Mouse (Mus musculus) midbrain, embryonic 12.5 days (tissue): ENCODE measurements around the gene 1810037I17Rik. TPM values are rescaled to one million over a fixed set of nuclear protein-coding genes. Genes with fewer than 3 reads are reported as not detected.

Experiments
- ATAC-seq: fragments of 200-750 bp; cut with Nextera tagmentation; 2 replicates; pipeline ENCODE4 v1.8.0; 2017; ENCODE audit warnings: low read depth, moderate TSS enrichment, moderate library complexity; ENCODE audit not compliant: low FRiP score
- H3K27ac ChIP-seq: fragments of 300-500 bp; sonication (generic); replicated peaks from 2 replicates; pipeline ENCODE4 v1.5.1; 2016; ENCODE audit warnings: mild to moderate bottlenecking
- H3K27me3 ChIP-seq: fragments of 300-500 bp; sonication (generic); 2 replicates; pipeline ENCODE4 v1.6.1; 2016; ENCODE audit warnings: mild to moderate bottlenecking
- H3K36me3 ChIP-seq: fragments of 300-500 bp; sonication (generic); 2 replicates; pipeline ENCODE4 v1.6.1; 2016
- H3K4me1 ChIP-seq: fragments of 300-500 bp; sonication (generic); 2 replicates; pipeline ENCODE4 v1.6.1; 2016
- H3K4me2 ChIP-seq: fragments of 300-500 bp; sonication (generic); replicated peaks from 2 replicates; pipeline ENCODE4 v1.6.1; 2016; ENCODE audit warnings: mild to moderate bottlenecking, moderate library complexity
- H3K4me3 ChIP-seq: fragments of 300-500 bp; sonication (generic); 2 replicates; pipeline ENCODE4 v1.5.1; 2016; ENCODE audit warnings: mild to moderate bottlenecking
- H3K9ac ChIP-seq: fragments of 300-500 bp; sonication (generic); replicated peaks from 2 replicates; pipeline ENCODE4 v1.6.1; 2016; ENCODE audit warnings: mild to moderate bottlenecking, moderate library complexity
- H3K9me3 ChIP-seq: fragments of 300-500 bp; sonication (generic); 2 replicates; pipeline ENCODE4 v1.6.1; 2016; ENCODE audit warnings: mild to moderate bottlenecking
- WGBS: fragments of 180-500 bp; shearing (Covaris S2); methylation state at CpG from one replicate; pipeline ENCODE4 v1.1.7; 2016; 5-methylcytosine and 5-hydroxymethylcytosine counted together
- polyA plus RNA-seq: library from polyadenylated mRNA; unstranded; fragments of >200 nt; fragmentation: Nextera tagmentation; extraction: Ambion mirVana; gene quantifications from 2 replicates; pipeline ENCODE4 v1.2.1, GENCODE M21; 2016

The 1810037I17Rik gene
- polyA plus RNA-seq, 1 experiment from 2014 or later = 94.5 TPM

DNA sequence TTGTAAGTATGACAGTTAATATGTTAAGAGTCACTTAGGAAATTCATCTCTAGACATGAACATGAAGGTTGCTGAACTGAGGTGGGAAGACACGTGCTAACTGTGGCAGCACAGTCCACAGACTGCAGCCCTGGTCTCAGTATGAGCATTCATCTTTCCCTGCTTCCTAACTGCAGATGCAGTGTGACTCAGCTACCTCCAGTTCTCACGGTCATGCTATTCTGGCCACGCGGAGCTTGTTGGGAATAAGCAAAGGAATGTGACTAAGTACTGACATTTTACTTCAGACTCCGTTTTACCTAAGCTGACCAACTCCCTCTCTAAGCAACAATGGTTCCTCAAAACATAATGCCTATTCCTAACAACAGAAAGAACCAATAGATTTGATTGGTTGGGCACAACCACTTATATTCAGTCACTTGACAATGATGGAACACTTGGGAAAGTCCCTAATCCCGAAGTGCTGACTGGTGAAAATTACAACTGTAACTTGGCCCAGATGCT, 19.4 kb downstream of the 1810037I17Rik start:
- Histone ChIP-seq H3K9me3 (no peaks in the 10 kb centered on the region), H3K4me1 (no peaks in the 10 kb centered on the region), H3K27ac (no peak overlapping the region), H3K4me3 (no peak overlapping the region), H3K27me3 (no peaks in the 10 kb centered on the region), H3K36me3 (no peaks in the 10 kb centered on the region), H3K9ac (no peak overlapping the region), H3K4me2 (no peak overlapping the region)
- 82% methylated on average over 6 of the region's 6 CpGs for WGBS
- no peak for ATAC-seq

DNA sequence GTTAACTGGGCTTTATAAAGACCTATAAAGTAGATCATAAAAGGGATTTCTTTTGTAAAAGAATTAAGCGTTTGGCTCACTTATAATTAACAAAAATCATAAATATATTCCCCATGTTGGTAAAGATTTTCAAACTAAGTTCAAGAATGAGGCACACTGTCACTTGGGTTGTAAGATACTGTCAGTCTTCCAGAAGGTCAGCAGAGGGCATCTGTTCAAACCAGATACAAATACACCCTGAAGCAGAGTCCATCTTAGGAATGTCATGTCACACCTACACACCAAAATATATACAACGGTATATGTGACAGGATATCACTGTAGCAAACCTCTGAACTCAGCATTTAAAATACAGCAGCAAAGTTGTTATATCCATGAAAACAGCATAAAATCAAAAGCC, 26.1 kb downstream of the 1810037I17Rik start:
- no peak for ATAC-seq
- H3K9ac ChIP-seq = no peak overlapping the region
- no peak overlapping the region for H3K27ac ChIP-seq
- 96% methylated on average over 2 of the region's 2 CpGs for WGBS
- no peak overlapping the region for H3K4me2 ChIP-seq
- H3K27me3 ChIP-seq = no peaks in the 10 kb centered on the region
- no peaks in the 10 kb centered on the region for H3K4me1 ChIP-seq
- H3K36me3 ChIP-seq = peaks cover 11% of the 10 kb centered on the region; the same call in 1 of the 2 replicates
- no peak overlapping the region for H3K4me3 ChIP-seq
- no peaks in the 10 kb centered on the region for H3K9me3 ChIP-seq

DNA sequence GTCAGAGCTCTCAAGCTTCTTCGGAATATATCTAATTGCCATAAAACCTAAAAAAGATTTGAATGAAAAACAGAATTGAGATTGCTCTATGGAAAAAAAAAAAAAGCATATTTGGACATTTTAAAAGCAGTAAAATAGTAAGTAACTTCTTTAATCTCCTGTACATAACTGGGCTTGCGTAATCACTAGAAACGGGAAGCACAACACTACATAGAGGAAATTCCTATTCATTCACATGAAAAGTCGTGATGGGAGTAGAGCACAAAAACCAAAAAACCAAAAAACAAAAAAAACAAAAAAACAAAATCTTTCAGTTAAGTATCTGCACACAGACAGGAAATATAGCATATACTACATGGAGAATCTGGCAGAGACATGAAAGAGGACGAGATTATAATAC, 40.3 kb downstream of the 1810037I17Rik start:
- H3K4me3 ChIP-seq = no peak overlapping the region
- no peak overlapping the region for H3K27ac ChIP-seq
- H3K4me2 ChIP-seq = no peak overlapping the region
- H3K36me3 ChIP-seq = peaks cover 4% of the 10 kb centered on the region; the same call in 1 of the 2 replicates
- no peaks in the 10 kb centered on the region for H3K4me1 ChIP-seq
- no peak for ATAC-seq
- H3K9me3 ChIP-seq = no peaks in the 10 kb centered on the region
- no peaks in the 10 kb centered on the region for H3K27me3 ChIP-seq
- WGBS = 91% methylated on average over 5 of the region's 5 CpGs
- no peak overlapping the region for H3K9ac ChIP-seq

DNA sequence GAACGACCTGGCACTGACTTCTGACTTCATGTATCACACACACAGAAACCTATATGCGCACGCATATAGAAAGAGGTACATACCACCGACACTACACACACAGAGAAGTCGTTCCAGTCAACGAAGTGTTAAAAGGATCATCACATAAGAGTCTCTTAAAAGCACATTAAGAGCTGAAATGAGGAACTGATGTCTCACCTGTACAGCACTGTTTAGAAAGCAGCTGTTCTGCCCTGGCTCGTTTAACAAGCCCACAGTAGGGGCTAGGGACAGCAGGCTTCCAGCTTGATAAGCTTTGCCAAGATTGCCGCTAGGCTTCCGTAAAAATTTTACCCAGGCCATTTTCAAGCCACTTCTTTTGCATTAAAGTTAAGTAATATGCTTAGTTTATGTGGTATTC, 44.4 kb downstream of the 1810037I17Rik start:
- ATAC-seq = no peak
- Histone ChIP-seq H3K9me3 (no peaks in the 10 kb centered on the region), H3K27ac (no peak overlapping the region), H3K4me1 (no peaks in the 10 kb centered on the region), H3K4me3 (no peak overlapping the region), H3K27me3 (no peaks in the 10 kb centered on the region), H3K4me2 (no peak overlapping the region), H3K36me3 (peaks cover 4% of the 10 kb centered on the region; the same call in 1 of the 2 replicates), H3K9ac (no peak overlapping the region)
- 94% methylated on average over 9 of the region's 9 CpGs for WGBS

DNA sequence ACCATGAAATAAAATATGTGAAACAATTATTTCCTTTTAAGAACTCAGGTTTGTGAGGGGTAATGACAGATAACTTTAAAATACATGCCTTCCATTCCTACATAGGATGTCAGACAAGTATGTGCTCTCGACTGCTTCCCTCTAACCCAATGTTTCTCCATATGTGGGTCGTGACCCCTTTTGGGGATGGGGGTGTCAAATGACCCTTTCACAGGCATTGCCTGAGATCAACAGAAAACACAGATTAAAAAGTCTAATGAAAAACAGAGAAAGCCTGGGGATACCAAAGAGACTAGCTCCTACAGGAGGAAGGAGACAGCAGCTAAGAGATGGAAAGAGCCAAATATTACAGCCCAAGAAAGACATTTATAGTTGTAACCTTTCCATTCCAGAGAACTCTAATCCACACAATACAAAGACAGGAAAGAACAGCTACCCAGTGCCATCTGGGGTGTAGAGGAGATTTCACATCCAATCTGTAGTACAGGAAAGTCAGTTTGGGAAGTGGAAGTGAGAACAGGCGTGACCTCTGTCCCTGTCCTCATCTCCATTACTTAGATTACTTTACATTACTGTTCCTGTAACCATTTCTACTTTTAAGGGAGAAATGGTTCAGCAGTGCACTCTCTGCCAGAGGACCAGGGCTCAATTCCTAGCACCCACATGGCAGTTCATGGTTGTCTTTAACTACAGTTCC, 48.3 kb downstream of the 1810037I17Rik start:
- WGBS = 68% methylated on average over 3 of the region's 3 CpGs
- no peak overlapping the region for H3K27ac ChIP-seq
- no peaks in the 10 kb centered on the region for H3K9me3 ChIP-seq
- H3K36me3 ChIP-seq = peaks cover 4% of the 10 kb centered on the region; the same call in 1 of the 2 replicates
- no peak overlapping the region for H3K4me2 ChIP-seq
- H3K9ac ChIP-seq = no peak overlapping the region
- H3K4me3 ChIP-seq = no peak overlapping the region
- no peak for ATAC-seq
- H3K27me3 ChIP-seq = no peaks in the 10 kb centered on the region
- H3K4me1 ChIP-seq = 0 out of 2 replicates have a peak, but pooled peaks cover 12% of the 10 kb centered on the region

DNA sequence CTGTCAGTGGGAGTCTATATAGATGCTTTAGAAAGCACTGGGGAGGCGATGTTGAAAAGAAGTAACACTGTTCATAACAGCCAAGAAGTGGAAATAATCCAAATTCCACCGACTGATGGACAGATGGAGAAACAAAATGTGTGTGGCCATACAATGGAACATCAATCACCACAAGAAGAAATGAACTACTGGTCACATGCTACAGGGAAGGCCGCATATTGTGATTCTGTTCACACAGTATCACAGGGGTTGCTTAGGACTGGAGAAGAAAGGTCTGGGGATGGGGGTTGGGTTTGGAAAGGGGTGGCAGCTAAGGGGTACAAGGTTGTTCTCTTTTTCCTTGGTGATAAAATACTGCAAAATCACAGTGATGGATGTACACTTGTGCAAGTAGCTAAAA, 50.8 kb downstream of the 1810037I17Rik start:
- no peaks in the 10 kb centered on the region for H3K9me3 ChIP-seq

DNA sequence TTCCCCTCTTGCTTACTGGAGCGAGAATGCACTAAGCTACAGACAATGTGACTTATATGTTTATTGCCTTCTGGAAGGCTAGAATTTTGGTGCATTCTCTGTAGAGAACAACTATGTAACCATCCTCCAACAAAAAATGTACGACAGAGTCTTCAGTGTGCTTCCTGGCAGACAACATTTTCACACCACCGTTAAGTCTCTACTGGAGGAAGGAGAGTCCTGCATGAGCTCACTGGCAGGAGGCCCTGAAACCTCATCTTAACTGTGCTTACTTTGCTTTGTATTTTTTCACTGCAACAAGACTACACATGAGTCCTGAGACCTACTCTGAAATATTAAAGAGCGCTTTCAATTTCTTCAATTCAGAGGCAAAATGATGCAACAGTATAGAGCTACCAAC, 51.4 kb downstream of the 1810037I17Rik start:
- ATAC-seq = no peak
- Histone ChIP-seq H3K27ac (no peak overlapping the region), H3K4me3 (no peak overlapping the region), H3K9me3 (no peaks in the 10 kb centered on the region), H3K4me2 (no peak overlapping the region), H3K9ac (no peak overlapping the region), H3K36me3 (no peaks in the 10 kb centered on the region), H3K4me1 (0 out of 2 replicates have a peak, but pooled peaks cover 12% of the 10 kb centered on the region), H3K27me3 (no peaks in the 10 kb centered on the region)
- 86% methylated on average over 4 of the region's 4 CpGs for WGBS

More for the DNA sequence above, 50.8 kb downstream of the 1810037I17Rik start:
- 74% methylated on average over 3 of the region's 3 CpGs for WGBS
- Histone ChIP-seq H3K4me2 (no peak overlapping the region), H3K4me1 (0 out of 2 replicates have a peak, but pooled peaks cover 12% of the 10 kb centered on the region), H3K27ac (no peak overlapping the region), H3K36me3 (no peaks in the 10 kb centered on the region), H3K27me3 (no peaks in the 10 kb centered on the region), H3K4me3 (no peak overlapping the region), H3K9ac (no peak overlapping the region)
- no peak; the same call in 1 of the 2 replicates for ATAC-seq

Other genes starting within 250 kb of the 1810037I17Rik start
- gene Pde5a, start 195.3 kb upstream of the 1810037I17Rik start, polyA plus RNA-seq = 3.6 and 4.3 TPM in 2 replicates
- gene Fabp2, start 29.1 kb upstream of the 1810037I17Rik start, polyA plus RNA-seq = not detected in 2 replicates
- gene Gm10959, start 4.8 kb upstream of the 1810037I17Rik start, polyA plus RNA-seq = not detected in 2 replicates
- gene Usp53, start 60.3 kb downstream of the 1810037I17Rik start, polyA plus RNA-seq = 5.1 and 5.3 TPM in 2 replicates
- not detected in 2 replicates for gene Myoz2, start 110.8 kb downstream of the 1810037I17Rik start, polyA plus RNA-seq